Mouse (Mus musculus): ENCODE data around the gene Zfp12. TPM values are rescaled to one million over a fixed set of nuclear protein-coding genes. Genes with fewer than 3 reads are reported as not detected.

The Zfp12 gene
- total RNA-seq, 4 experiments from 2014 or later = 26.9 to 31.8 (median 31.4) TPM

Other genes with a start within 250 kb of the Zfp12 start
- 10 to 100 TPM; 42.4 to 47.3 (median 45.2) TPM for gene Rnf216, start 122.2 kb upstream of the Zfp12 start, total RNA-seq (2022)
- under 1 TPM; 0.07 to 0.21 (median 0.14) TPM for gene Olfr718-ps1, start 87.6 kb upstream of the Zfp12 start, total RNA-seq (2022)
- gene Rbak, start 54.4 kb upstream of the Zfp12 start, total RNA-seq (2022) = 10 to 100 TPM; 12.0 to 15.0 (median 13.5) TPM
- gene Spdye4b, start 54.1 kb upstream of the Zfp12 start, total RNA-seq (2022) = not detected
- gene Spdye4a, start 8.3 kb upstream of the Zfp12 start, total RNA-seq (2022) = not detected
- 10 to 100 TPM; 24.1 to 26.8 (median 24.5) TPM for gene Zfp316, start 34.9 kb downstream of the Zfp12 start, total RNA-seq (2022)
- gene Zfp853, start 58.5 kb downstream of the Zfp12 start, total RNA-seq (2022) = 1 to 10 TPM; 4.0 to 4.7 (median 4.3) TPM
- 10 to 100 TPM; 21.7 to 24.7 (median 23.3) TPM for gene E130309D02Rik, start 80.2 kb downstream of the Zfp12 start, total RNA-seq (2022)
- gene Zdhhc4, start 94.1 kb downstream of the Zfp12 start, total RNA-seq (2022) = 10 to 100 TPM; 43.1 to 44.4 (median 44.0) TPM
- 1 to 10 TPM; 3.1 to 4.6 (median 3.6) TPM for gene Grid2ip, start 122.2 kb downstream of the Zfp12 start, total RNA-seq (2022)
- 10 to 100 TPM; 32.1 to 39.5 (median 34.3) TPM for gene Kdelr2, start 168.7 kb downstream of the Zfp12 start, total RNA-seq (2022)
- gene Daglb, start 229.4 kb downstream of the Zfp12 start, total RNA-seq (2022) = 10 to 100 TPM; 33.6 to 41.6 (median 36.8) TPM

Measured in left cerebral cortex, adult 8-10 months (tissue).